Mouse (Mus musculus): ENCODE results near the gene Mr1. TPM values are rescaled to one million over a fixed set of nuclear protein-coding genes. Genes with fewer than 3 reads are reported as not detected.
"Not testable (repeated sequence)": the region's sequence is repeated elsewhere in the genome, so short reads cannot be mapped to it uniquely, and the experiment has no call there.

Mr1 gene
- 6.4 and 7.8 TPM in 2 replicates for polyA plus RNA-seq (2015; fragmentation: Nextera tagmentation; extraction: Ambion mirVana)

DNA sequence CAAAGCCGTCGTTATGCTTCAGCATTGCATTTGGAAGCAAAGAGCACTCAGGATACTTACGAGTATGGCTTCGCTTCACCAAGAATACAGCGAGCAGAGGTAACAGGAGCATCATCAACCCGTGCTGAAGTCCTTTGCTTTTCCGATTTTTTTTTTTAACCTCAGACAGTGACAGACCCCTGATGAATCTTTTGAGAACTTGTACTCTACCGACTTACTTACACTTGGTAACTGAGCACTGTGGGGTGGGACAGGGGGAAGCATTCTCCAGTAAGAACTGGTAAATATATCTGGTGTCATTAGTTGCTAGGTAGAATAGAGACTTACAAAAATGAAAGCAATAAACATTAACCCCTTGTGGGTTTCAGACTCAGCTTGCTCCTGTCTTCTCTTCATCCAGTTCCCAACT lies at the start of gene Mr1:
Mr1 (minus strand) TSS at position 243 of the 409 bp plus-strand sequence.
- Histone ChIP-seq H3K4me3 (replicated peaks) (peak within 1 kb of the TSS; percentile 46), H3K27ac (peak within 1 kb of the TSS; percentile 64), H3K9me3 (no peaks in the 10 kb centered on the region), H3K36me3 (no peaks in the 10 kb centered on the region), H3K4me2 (peak within 1 kb of the TSS; percentile 48), H3K27me3 (replicated peaks) (no peaks in the 10 kb centered on the region), H3K9ac (peak within 1 kb of the TSS; percentile 35; the same call in 1 of the 2 replicates), H3K4me1 (no peaks in the 10 kb centered on the region)
- peak; percentile 91 for ATAC-seq (ENCODE audit: insufficient read depth, low FRiP score, low read depth)
- 22% methylated on average over 8 of the region's 8 CpGs for WGBS

- no peak overlapping the region for H3K4me2 ChIP-seq
- no peak overlapping the region for H3K4me3 ChIP-seq (replicated peaks)
- no peaks in the 10 kb centered on the region for H3K4me1 ChIP-seq
- no peak overlapping the region for H3K9ac ChIP-seq
- H3K9me3 ChIP-seq = no peaks in the 10 kb centered on the region
- H3K36me3 ChIP-seq = peaks cover 29% of the 10 kb centered on the region
- no peaks in the 10 kb centered on the region for H3K27me3 ChIP-seq (replicated peaks)
- ATAC-seq (ENCODE audit: insufficient read depth, low FRiP score, low read depth) = no peak
- WGBS = 69% methylated on average over 15 of the region's 15 CpGs
- H3K27ac ChIP-seq = no peak overlapping the region
Observed at GRCm38 (mm10) chr1:155192805-155193368, 46.3 kb upstream of the Mr1 start.

- 66% methylated on average over 2 of the region's 2 CpGs for WGBS
- H3K27ac ChIP-seq = no peak overlapping the region
- no peaks in the 10 kb centered on the region for H3K9me3 ChIP-seq
- no peaks in the 10 kb centered on the region for H3K27me3 ChIP-seq (replicated peaks)
- ATAC-seq (ENCODE audit: insufficient read depth, low FRiP score, low read depth) = no peak
- no peak overlapping the region for H3K9ac ChIP-seq
- H3K4me1 ChIP-seq = no peaks in the 10 kb centered on the region
- no peak overlapping the region for H3K4me2 ChIP-seq
- H3K36me3 ChIP-seq = peaks cover 29% of the 10 kb centered on the region
- no peak overlapping the region for H3K4me3 ChIP-seq (replicated peaks)
Observed at GRCm38 (mm10) chr1:155191671-155192070, 45.1 kb upstream of the Mr1 start.

- Histone ChIP-seq H3K4me1 (no peaks in the 10 kb centered on the region), H3K27me3 (replicated peaks) (no peaks in the 10 kb centered on the region), H3K27ac (no peak overlapping the region), H3K9ac (no peak overlapping the region), H3K4me2 (no peak overlapping the region), H3K9me3 (no peaks in the 10 kb centered on the region), H3K4me3 (replicated peaks) (no peak overlapping the region), H3K36me3 (peaks cover 29% of the 10 kb centered on the region)
- ATAC-seq (ENCODE audit: insufficient read depth, low FRiP score, low read depth) = no peak
- WGBS = 85% methylated on average over 8 of the region's 8 CpGs
Observed at GRCm38 (mm10) chr1:155191219-155191618, 44.6 kb upstream of the Mr1 start.

DNA sequence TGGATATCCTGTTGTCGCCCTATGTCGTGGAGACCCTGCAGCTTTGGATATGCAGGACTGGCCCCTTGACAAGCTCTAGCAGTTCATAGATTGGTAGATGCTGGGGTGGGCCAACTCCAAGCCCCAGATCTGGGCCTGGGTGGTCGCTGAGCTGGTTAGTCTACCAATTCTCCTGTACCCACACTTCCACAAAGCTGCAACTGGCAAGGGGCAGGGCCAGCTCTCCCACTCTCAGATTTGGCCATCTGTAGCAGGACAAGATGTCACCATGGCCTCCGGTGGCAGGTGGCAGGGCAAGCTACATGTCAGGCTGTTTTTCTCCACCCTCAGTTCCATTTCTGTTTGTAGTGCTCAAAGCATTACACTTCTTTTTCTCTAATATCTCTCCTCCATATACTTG lies 42.0 kb upstream of the Mr1 start:
- ATAC-seq (ENCODE audit: insufficient read depth, low FRiP score, low read depth) = no peak
- 96% methylated on average over 4 of the region's 4 CpGs for WGBS

DNA sequence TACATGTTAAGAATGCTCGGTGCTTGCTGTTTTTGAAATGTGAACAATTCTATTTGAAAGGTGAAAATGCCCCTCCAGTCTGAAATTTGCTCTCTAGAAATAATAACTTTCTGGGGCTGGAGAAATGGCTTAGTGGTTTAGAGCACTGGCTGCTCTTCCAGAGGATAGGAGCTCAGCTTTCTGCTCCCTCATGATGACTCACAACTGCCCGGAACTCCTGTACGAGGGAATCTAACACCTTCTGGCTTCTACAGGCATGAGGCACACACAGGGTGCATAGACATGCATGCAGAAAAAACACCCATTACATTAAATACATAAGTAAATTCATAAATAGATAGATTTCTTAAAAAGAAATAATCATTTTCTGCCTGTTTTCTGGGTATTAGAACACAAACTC lies 37.6 kb upstream of the Mr1 start:
- 88% methylated on average over 3 of the region's 3 CpGs for WGBS
- ATAC-seq (ENCODE audit: insufficient read depth, low FRiP score, low read depth) = no peak
- Histone ChIP-seq H3K4me3 (replicated peaks) (no peak overlapping the region), H3K4me2 (no peak overlapping the region), H3K27ac (no peak overlapping the region), H3K9me3 (no peaks in the 10 kb centered on the region), H3K27me3 (replicated peaks) (no peaks in the 10 kb centered on the region), H3K4me1 (no peaks in the 10 kb centered on the region), H3K36me3 (peaks cover 18% of the 10 kb centered on the region; the same call in 1 of the 2 replicates), H3K9ac (no peak overlapping the region)

More for the DNA sequence above, 42.0 kb upstream of the Mr1 start:
- Histone ChIP-seq H3K36me3 (peaks cover 23% of the 10 kb centered on the region), H3K4me2 (no peak overlapping the region), H3K27ac (no peak overlapping the region), H3K9ac (no peak overlapping the region), H3K9me3 (no peaks in the 10 kb centered on the region), H3K4me3 (replicated peaks) (no peak overlapping the region), H3K27me3 (replicated peaks) (no peaks in the 10 kb centered on the region), H3K4me1 (no peaks in the 10 kb centered on the region)

GRCm38 (mm10) chr1:155178192-155178924 lies 31.7 kb upstream of the Mr1 start:
- H3K27ac ChIP-seq = no peak overlapping the region
- ATAC-seq (ENCODE audit: insufficient read depth, low FRiP score, low read depth) = no peak
- WGBS = 83% methylated on average over 2 of the region's 2 CpGs
- H3K36me3 ChIP-seq = peaks cover 9% of the 10 kb centered on the region; the same call in 1 of the 2 replicates
- H3K27me3 ChIP-seq (replicated peaks) = no peaks in the 10 kb centered on the region
- H3K9me3 ChIP-seq = no peaks in the 10 kb centered on the region
- H3K4me3 ChIP-seq (replicated peaks) = no peak overlapping the region
- no peaks in the 10 kb centered on the region for H3K4me1 ChIP-seq
- H3K9ac ChIP-seq = no peak overlapping the region
- H3K4me2 ChIP-seq = no peak overlapping the region

GRCm38 (mm10) chr1:155174424-155174823 lies 27.8 kb upstream of the Mr1 start:
- Histone ChIP-seq H3K9ac (no peak overlapping the region), H3K9me3 (no peaks in the 10 kb centered on the region), H3K4me1 (no peaks in the 10 kb centered on the region), H3K27me3 (replicated peaks) (no peaks in the 10 kb centered on the region), H3K36me3 (no peaks in the 10 kb centered on the region; the same call in 1 of the 2 replicates), H3K4me3 (replicated peaks) (no peak overlapping the region), H3K27ac (no peak overlapping the region), H3K4me2 (no peak overlapping the region)
- no peak for ATAC-seq (ENCODE audit: insufficient read depth, low FRiP score, low read depth)
- 81% methylated on average over 1 of the region's 1 CpGs for WGBS

DNA sequence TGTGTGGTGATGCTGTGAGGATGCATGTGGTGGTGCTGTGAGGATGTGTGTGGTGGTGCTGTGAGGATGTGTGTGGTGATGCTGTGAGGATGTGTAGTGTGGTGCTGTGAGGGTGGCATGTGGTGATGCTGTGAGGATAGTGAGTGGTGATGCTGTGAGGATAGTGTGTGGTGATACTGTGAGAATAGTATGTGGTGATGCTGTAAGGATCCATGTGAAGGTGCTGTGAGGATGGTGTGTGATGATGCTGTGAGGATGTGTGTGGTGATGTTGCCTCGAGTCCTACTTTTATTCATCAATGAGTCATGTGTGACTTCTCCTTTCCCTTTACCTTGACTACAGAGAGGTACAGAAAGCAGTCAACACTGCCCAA lies 27.0 kb upstream of the Mr1 start:
- H3K9me3 ChIP-seq; H3K27me3 ChIP-seq (replicated peaks); H3K4me1 ChIP-seq; ATAC-seq (ENCODE audit: insufficient read depth, low FRiP score, low read depth); H3K4me3 ChIP-seq (replicated peaks); H3K27ac ChIP-seq; H3K9ac ChIP-seq; H3K36me3 ChIP-seq; H3K4me2 ChIP-seq: not testable (repeated sequence)
- WGBS = 86% methylated on average over 1 of the region's 1 CpGs

GRCm38 (mm10) chr1:155172895-155173643 lies 26.5 kb upstream of the Mr1 start:
- Histone ChIP-seq H3K4me1 (no peaks in the 10 kb centered on the region), H3K36me3 (no peaks in the 10 kb centered on the region; the same call in 1 of the 2 replicates), H3K9ac (no peak overlapping the region), H3K27me3 (replicated peaks) (no peaks in the 10 kb centered on the region), H3K4me2 (no peak overlapping the region), H3K9me3 (no peaks in the 10 kb centered on the region), H3K27ac (no peak overlapping the region), H3K4me3 (replicated peaks) (no peak overlapping the region)
- no peak for ATAC-seq (ENCODE audit: insufficient read depth, low FRiP score, low read depth)
- WGBS = 93% methylated on average over 3 of the region's 3 CpGs

DNA sequence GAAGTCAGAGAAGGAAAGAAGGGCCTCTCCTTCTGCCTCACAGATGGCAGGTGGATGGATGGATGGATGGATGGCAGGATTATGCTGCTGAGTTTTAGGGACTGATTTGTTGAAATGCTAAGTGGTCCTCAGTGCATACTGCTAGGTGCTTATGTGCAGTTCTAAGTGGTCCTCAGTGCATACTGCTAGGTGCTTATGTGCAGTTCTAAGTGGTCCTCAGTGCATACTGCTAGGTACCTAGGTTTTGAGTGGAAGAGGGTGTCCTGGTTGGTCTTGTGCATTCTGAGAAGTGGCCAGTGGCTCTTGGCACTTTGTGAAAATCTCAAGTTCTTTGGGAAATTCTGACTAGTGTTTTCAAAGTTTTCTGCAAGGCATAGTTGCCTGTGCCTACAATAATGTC lies 23.3 kb upstream of the Mr1 start:
- Histone ChIP-seq H3K4me2 (no peak overlapping the region), H3K9me3 (no peaks in the 10 kb centered on the region), H3K4me3 (replicated peaks) (no peak overlapping the region), H3K4me1 (no peaks in the 10 kb centered on the region), H3K9ac (no peak overlapping the region), H3K27ac (no peak overlapping the region), H3K36me3 (no peaks in the 10 kb centered on the region), H3K27me3 (replicated peaks) (no peaks in the 10 kb centered on the region)
- no peak for ATAC-seq (ENCODE audit: insufficient read depth, low FRiP score, low read depth)

DNA sequence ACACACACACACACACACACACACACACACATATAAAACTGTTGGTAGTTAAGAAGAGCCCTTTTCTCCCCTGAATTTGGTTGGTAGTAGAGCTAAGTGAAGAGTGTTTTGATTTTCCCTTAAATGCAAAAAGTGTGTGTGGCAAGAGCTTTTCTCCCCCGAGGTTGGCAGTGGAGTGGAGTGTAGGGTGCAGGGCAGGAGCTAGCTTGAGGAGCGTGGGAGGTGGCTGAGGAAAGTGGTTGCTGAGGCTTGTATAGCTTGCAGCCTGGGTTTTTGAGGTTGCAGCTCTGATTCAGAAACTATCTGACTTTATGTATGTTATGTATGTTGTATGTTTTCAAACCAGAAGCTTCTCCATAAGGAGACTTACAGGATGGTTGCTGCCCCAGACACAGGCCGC lies 20.8 kb upstream of the Mr1 start:
- ATAC-seq (ENCODE audit: insufficient read depth, low FRiP score, low read depth) = no peak
- Histone ChIP-seq H3K4me3 (replicated peaks) (no peak overlapping the region), H3K36me3 (no peaks in the 10 kb centered on the region)

More for the DNA sequence above, 20.8 kb upstream of the Mr1 start:
- H3K9ac ChIP-seq = no peak overlapping the region
- H3K27me3 ChIP-seq (replicated peaks) = no peaks in the 10 kb centered on the region
- no peaks in the 10 kb centered on the region for H3K9me3 ChIP-seq
- no peak overlapping the region for H3K27ac ChIP-seq
- 80% methylated on average over 3 of the region's 3 CpGs for WGBS
- H3K4me1 ChIP-seq = no peaks in the 10 kb centered on the region; the same call in 1 of the 2 replicates
- no peak overlapping the region for H3K4me2 ChIP-seq

All from stomach, embryonic 15.5 days (tissue).